Mouse (Mus musculus) hindbrain, embryonic 16.5 days (tissue): Measurements from ENCODE around the gene Lipe. TPM values are rescaled to one million over a fixed set of nuclear protein-coding genes. Genes with fewer than 3 reads are reported as not detected.

ENCODE experiments used
- ATAC-seq: fragments of 200-750 bp; cut with Nextera tagmentation; 2 replicates; pipeline ENCODE4 v1.8.0; 2017; ENCODE audit warnings: moderate TSS enrichment, moderate library complexity
- H3K27ac ChIP-seq: fragments of 300-500 bp; sonication (generic); 2 replicates; pipeline ENCODE4 v1.5.1; 2014; ENCODE audit warnings: low read depth, mild to moderate bottlenecking, control low read depth, low read length, moderate library complexity
- H3K27me3 ChIP-seq: fragments of 300-500 bp; sonication (generic); replicated peaks from 2 replicates; pipeline ENCODE4 v1.6.1; 2014; ENCODE audit warnings: low read length; ENCODE audit not compliant: control insufficient read depth, insufficient read depth
- H3K36me3 ChIP-seq: fragments of 300-500 bp; sonication (generic); 2 replicates; pipeline ENCODE4 v1.6.1; 2014; ENCODE audit warnings: mild to moderate bottlenecking, low read length, moderate library complexity, mixed read lengths; ENCODE audit not compliant: control insufficient read depth, insufficient read depth
- H3K4me1 ChIP-seq: fragments of 300-500 bp; sonication (generic); 2 replicates; pipeline ENCODE4 v1.6.1; 2014; ENCODE audit warnings: low read depth, low read length; ENCODE audit not compliant: control insufficient read depth, insufficient read depth
- H3K4me2 ChIP-seq: fragments of 300-500 bp; sonication (generic); 2 replicates; pipeline ENCODE4 v1.6.1; 2014; ENCODE audit warnings: mild to moderate bottlenecking, low read length, control low read depth, moderate library complexity
- H3K4me3 ChIP-seq: fragments of 300-500 bp; sonication (generic); 2 replicates; pipeline ENCODE4 v1.5.1; 2014; ENCODE audit warnings: mild to moderate bottlenecking, low read length, control low read depth, moderate library complexity
- H3K9ac ChIP-seq: fragments of 300-500 bp; sonication (generic); 2 replicates; pipeline ENCODE4 v1.6.1; 2014; ENCODE audit warnings: low read depth, mild to moderate bottlenecking, control low read depth, low read length, moderate library complexity
- H3K9me3 ChIP-seq: fragments of 300-500 bp; sonication (generic); 2 replicates; pipeline ENCODE4 v1.6.1; 2014; ENCODE audit warnings: mild to moderate bottlenecking, low read length, moderate library complexity; ENCODE audit not compliant: control insufficient read depth
- WGBS: fragments of 180-500 bp; shearing (Covaris S2); extraction: QIAGEN DNeasy Blood & Tissue Kit; methylation state at CpG from one replicate; pipeline ENCODE4 v1.1.7; 2014; 5-methylcytosine and 5-hydroxymethylcytosine counted together
- polyA plus RNA-seq: library from polyadenylated mRNA; unstranded; fragments of >200 nt; fragmentation: Nextera tagmentation; extraction: Ambion mirVana; gene quantifications from 2 replicates; pipeline ENCODE4 v1.2.1, GENCODE M21; 2015

Gene Lipe
- polyA plus RNA-seq, 1 experiment from 2014 or later = 12.4 TPM

DNA sequence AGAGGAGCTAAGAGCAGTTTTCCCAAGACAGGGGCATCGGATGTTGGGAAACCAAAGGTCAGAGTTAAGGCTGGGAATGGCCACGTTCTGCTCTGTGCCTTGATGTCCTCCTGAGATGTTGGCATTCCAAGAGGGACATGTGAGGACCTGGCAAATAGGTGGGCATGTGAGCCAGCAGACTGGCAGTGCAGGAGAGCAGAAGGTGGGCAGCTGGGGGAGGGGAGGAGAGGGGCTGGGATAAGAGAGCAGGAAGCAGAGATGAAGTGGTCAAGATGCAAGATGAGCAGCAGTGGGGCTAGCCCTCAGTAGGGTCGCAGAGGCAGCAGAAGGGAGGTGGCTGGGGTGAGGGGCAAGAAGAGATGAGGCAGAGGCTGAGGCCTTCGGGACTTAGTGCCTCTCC is 14.6 kb downstream of the Lipe start:
- Histone ChIP-seq H3K9ac (no peak overlapping the region), H3K36me3 (peaks cover 19% of the 10 kb centered on the region), H3K4me3 (no peak overlapping the region), H3K4me1 (peaks cover 11% of the 10 kb centered on the region), H3K27me3 (no peaks in the 10 kb centered on the region), H3K4me2 (no peak overlapping the region), H3K27ac (no peak overlapping the region), H3K9me3 (no peaks in the 10 kb centered on the region)
- WGBS = 81% methylated on average over 4 of the region's 4 CpGs
- no peak for ATAC-seq

DNA sequence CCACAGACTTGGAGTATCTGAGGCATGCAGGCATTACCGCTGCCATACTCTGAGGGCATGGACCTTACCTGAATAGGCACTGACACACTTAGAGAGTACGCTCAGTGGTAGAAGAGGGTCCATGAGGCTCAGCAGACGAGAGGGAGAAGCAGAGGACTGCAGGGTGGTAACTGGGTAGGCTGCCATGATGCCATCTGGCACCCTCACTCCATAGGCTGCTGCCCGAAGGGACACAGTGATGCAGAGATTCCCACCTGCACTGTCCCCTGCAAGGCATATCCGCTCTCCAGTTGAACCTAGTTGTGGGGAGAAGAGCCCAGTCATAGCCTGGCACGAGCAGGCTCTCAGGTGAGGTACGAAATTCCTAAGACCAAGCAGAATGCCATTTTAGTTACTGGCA is 15.1 kb downstream of the Lipe start:
- no peak for ATAC-seq
- Histone ChIP-seq H3K9me3 (no peaks in the 10 kb centered on the region), H3K27ac (no peak overlapping the region), H3K36me3 (peaks cover 19% of the 10 kb centered on the region), H3K4me1 (peaks cover 11% of the 10 kb centered on the region), H3K9ac (no peak overlapping the region), H3K4me3 (no peak overlapping the region), H3K27me3 (no peaks in the 10 kb centered on the region), H3K4me2 (no peak overlapping the region)
- 89% methylated on average over 7 of the region's 7 CpGs for WGBS

DNA sequence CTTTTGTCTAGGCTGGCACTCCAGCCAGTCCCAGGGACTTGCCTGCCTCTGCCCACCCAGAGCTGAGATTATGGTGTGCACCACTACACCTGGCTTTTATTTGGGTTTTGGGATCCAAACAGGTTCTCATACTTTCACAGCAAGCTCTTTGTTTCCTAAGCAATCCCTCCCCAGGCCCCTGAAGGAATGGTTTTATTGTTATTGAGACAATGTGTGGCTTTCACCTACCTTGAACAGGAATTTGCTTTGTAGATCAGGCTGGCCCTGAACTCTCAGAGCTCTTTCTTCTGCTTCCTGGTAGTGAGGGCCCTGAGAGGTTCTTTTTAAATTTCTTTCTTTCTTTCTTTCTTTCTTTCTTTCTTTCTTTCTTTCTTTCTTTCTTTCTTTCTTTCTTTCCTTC is 16.0 kb downstream of the Lipe start:
- no peak overlapping the region for H3K4me3 ChIP-seq
- H3K4me2 ChIP-seq = no peak overlapping the region
- no peaks in the 10 kb centered on the region for H3K9me3 ChIP-seq
- peaks cover 11% of the 10 kb centered on the region for H3K4me1 ChIP-seq
- H3K36me3 ChIP-seq = peaks cover 13% of the 10 kb centered on the region
- no peak for ATAC-seq
- no peak overlapping the region for H3K27ac ChIP-seq
- H3K9ac ChIP-seq = no peak overlapping the region
- H3K27me3 ChIP-seq = no peaks in the 10 kb centered on the region

DNA sequence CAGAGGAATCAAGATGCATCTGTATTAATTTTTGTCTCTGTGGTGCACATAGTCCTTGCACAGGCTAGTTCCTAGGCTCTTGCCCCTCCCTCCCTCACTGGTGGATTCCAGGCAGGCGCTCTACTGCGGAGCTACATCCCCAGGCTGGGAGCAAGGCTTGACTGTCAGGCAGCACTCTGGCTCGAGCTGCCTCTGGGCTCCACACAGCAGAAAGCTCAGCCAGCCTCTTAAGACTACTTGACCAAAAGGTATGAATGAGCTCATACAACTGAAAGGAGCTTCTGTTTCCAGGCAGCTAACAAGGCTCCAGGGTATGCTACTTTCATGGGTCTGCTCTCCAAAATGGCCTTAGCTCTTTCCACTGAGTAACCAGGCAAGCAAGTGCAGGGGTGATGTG is 17.2 kb downstream of the Lipe start:
- Histone ChIP-seq H3K4me1 (peaks cover 11% of the 10 kb centered on the region), H3K27me3 (no peaks in the 10 kb centered on the region), H3K9me3 (no peaks in the 10 kb centered on the region), H3K4me2 (no peak overlapping the region), H3K36me3 (peaks cover 11% of the 10 kb centered on the region), H3K9ac (no peak overlapping the region), H3K27ac (no peak overlapping the region), H3K4me3 (no peak overlapping the region)
- 26% methylated on average over 3 of the region's 3 CpGs for WGBS
- no peak for ATAC-seq

DNA sequence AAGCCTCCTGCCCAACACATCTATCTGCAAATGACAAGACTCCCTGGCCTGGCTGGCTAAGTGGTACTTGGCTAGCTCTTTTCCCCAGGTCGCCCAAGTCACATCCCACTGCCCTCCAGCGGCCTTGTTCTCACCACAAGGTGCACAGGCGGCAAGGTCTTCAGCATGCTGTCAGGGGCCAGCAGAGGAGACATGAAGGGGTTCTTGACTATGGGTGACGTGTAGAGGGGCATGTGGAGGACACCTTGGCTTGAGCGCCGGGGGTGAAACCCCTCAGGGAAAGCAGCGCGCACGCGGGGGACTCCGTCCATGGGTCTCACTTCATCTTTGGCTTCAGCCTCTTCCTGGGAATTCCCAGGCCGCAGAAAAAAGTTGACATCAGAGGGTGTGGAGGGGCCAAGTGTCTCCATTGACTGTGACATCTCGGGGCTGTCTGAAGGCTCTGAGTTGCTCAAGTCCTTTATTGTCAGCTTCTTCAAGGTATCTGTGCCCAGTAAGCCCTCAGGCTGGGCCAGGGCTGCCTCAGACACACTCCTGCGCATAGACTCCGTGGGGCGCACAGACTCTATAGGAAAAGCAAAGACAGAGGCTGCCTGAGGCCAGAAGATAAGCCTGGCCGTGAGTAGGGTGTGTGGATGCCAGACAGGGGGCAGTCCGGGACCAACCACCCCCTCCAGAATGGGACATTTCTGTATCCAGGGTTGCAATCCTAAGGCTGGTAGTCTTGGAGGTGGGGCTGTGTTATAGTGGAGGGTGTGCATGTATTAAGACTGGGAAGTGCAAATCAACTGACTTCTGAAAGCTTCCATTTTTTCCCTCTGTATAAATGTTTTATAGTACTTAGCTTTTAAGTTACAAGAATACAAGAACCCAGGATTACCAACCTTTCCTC is 17.9 kb downstream of the Lipe start:
- Histone ChIP-seq H3K4me2 (peak overlapping the region; percentile 63; the same call in 1 of the 2 replicates), H3K4me1 (peaks cover 8% of the 10 kb centered on the region), H3K4me3 (peak overlapping the region; percentile 34; the same call in 1 of the 2 replicates), H3K9ac (no peak overlapping the region), H3K27me3 (no peaks in the 10 kb centered on the region; the same call in 1 of the 2 replicates), H3K9me3 (no peaks in the 10 kb centered on the region), H3K36me3 (peaks cover 11% of the 10 kb centered on the region), H3K27ac (no peak overlapping the region)
- ATAC-seq = no peak
- 60% methylated on average over 18 of the region's 18 CpGs for WGBS

DNA sequence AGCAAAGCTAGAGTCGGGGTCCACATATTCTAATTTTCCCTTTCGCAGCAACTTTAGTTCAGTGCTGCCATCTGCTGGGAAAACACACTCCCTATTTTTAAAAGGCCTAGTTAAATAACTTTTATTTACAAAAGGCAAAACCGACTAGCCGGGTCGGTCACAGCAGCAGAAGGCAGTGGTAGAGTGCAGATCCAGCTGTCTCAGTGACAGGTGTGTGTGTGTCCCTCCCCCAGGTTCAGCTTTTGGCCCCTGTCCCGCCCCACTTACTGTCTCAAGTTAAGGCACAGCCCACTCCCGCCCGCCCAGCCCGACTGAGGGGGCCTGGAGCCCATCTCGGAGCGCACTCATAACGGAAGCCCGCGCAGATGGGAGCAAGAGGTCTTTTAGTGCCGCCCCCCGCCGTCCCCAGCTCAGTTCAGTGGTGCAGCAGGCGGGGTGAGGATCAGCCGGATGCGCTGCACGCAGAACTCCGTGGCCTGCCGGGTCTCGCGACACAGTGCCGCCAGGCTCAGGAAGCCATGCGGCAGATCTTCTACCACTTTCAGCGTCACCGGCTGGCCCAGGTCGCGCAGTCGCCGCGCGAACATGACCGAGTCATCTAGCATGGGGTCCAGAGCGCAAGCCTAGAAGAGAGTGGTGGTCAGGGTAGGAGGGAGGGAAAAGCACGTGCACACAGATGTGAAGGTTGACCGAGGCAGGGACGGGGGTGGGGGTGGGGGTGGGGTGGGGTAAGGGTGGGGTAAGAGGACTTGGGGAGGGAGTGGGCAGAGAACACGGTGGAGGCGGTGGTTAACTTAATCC is 18.8 kb downstream of the Lipe start:
- WGBS = 1% methylated on average over 42 of the region's 42 CpGs
- Histone ChIP-seq H3K27me3 (no peaks in the 10 kb centered on the region; the same call in 1 of the 2 replicates), H3K9ac (peak overlapping the region; percentile 58), H3K9me3 (no peaks in the 10 kb centered on the region), H3K4me1 (peaks cover 8% of the 10 kb centered on the region), H3K36me3 (peaks cover 10% of the 10 kb centered on the region), H3K27ac (no peak overlapping the region), H3K4me2 (peak overlapping the region; percentile 63), H3K4me3 (peak overlapping the region; percentile 34)
- ATAC-seq = peak; percentile 19

DNA sequence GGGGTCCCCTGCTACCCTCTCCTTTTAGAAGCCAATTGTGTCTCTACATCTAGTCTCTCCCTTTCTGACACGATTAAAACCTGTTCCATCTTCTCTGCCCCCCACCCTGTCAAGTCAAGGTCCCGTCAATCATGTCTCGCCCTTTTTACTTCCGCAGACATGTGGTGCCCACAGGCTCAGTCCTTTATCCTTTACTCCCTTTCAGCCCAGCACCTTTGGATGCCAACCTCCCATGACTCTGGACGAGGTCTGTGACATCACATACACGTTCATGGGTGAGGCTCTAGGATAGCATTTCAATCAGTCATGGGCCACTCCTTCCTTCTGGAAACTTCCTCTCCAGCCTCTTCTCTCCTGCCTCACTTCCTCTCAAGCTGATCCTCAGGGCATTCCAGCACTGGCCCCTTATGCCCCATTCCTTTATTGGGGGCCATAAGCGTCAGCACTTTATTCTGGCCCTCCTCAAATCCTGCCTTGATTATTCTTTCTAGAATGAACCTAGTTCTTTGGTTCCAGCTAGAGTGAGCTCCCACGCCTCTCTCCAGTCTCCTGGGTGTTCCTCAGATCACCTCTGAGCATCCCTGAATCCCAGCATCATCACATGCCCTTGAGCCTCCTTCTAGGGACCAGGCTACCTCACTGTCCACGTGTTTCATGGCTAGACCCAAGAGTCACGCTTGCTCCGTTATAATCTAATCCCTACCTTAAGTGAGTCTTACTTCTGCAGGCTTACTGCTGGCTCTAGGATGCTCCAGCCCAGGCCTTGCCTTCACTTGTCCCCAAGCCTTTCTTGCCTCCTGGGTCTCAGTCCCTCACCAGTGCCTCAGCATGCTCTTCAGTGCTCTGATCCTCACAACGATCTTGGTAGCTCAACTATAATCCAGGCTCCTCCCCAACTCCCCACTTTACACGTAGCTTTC is 20.1 kb downstream of the Lipe start:
- H3K4me3 ChIP-seq = no peak overlapping the region
- H3K36me3 ChIP-seq = peaks cover 6% of the 10 kb centered on the region
- H3K9me3 ChIP-seq = no peaks in the 10 kb centered on the region
- no peak overlapping the region for H3K27ac ChIP-seq
- peaks cover 8% of the 10 kb centered on the region for H3K4me1 ChIP-seq
- no peak for ATAC-seq
- 82% methylated on average over 13 of the region's 13 CpGs for WGBS
- H3K27me3 ChIP-seq = no peaks in the 10 kb centered on the region; the same call in 1 of the 2 replicates
- no peak overlapping the region for H3K9ac ChIP-seq
- H3K4me2 ChIP-seq = no peak overlapping the region

DNA sequence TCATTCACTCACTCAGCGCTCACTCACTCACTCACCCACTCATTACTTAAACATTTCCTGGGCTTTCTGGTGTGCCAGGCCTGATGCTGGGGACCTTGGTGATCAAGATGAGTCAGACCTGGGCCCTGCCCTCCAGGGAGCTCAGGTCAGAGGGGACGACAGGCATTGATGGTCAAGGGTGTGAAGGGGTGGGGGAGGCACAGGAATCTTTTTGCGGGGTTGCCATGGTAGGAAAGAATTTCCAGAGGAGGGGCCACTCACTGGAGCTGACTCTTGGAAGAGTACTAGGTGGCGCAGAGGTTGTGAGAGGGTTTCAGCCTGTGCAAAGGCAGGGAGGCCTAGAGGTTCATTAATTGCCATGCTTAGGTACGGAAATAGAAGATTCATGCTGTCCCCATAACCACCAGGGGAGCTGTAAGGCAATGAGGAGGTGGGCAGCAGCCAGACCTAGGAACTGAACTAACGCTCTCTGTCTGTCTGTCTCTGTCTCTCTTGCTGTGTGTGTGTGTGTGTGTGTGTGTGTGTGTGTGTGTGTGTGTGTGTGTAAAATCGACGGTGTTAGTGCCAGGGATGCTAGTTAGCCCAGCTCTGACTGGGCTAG is 21.3 kb downstream of the Lipe start:
- peaks cover 8% of the 10 kb centered on the region for H3K4me1 ChIP-seq
- H3K9me3 ChIP-seq = no peaks in the 10 kb centered on the region
- no peak overlapping the region for H3K9ac ChIP-seq
- peak overlapping the region; percentile 36 for H3K4me3 ChIP-seq
- H3K36me3 ChIP-seq = no peaks in the 10 kb centered on the region; the same call in none of the 2 replicates
- WGBS = 33% methylated on average over 8 of the region's 8 CpGs
- H3K4me2 ChIP-seq = peak overlapping the region; percentile 49
- no peak overlapping the region for H3K27ac ChIP-seq
- H3K27me3 ChIP-seq = no peaks in the 10 kb centered on the region; the same call in 1 of the 2 replicates
- peak; percentile 7 for ATAC-seq
